Mouse (Mus musculus) olfactory bulb, adult 2 months (tissue): ENCODE results near the gene Gm49378.

ENCODE experiments used
- CTCF ChIP-seq: fragments of 200-500 bp; IDR thresholded peaks from 2 replicates; pipeline ENCODE4 v1.5.1; 2012; ENCODE audit warnings: low read depth, mild to moderate bottlenecking, low read length, moderate library complexity; ENCODE audit not compliant: insufficient read depth
- POLR2A ChIP-seq: fragments of 200-500 bp; IDR thresholded peaks from 2 replicates; pipeline ENCODE4 v1.6.1; 2012; ENCODE audit warnings: mild to moderate bottlenecking, low read depth, low read length, moderate library complexity; ENCODE audit not compliant: insufficient read depth

GRCm38 (mm10) chr14:55649884-55650283, 12.2 kb upstream of the Gm49378 start, which contains the start of gene Tssk4:
- no peak for TF ChIP-seq CTCF
- TF ChIP-seq POLR2A = no peak
